Mouse (Mus musculus) kidney, postnatal 10 days (tissue): ENCODE results near the gene Fam186b.

Source experiments
- DNase-seq: peaks from one replicate; pipeline ENCODE4 v3.0.0; 2021; ENCODE audit warnings: mixed read lengths

Fam186b gene

DNA sequence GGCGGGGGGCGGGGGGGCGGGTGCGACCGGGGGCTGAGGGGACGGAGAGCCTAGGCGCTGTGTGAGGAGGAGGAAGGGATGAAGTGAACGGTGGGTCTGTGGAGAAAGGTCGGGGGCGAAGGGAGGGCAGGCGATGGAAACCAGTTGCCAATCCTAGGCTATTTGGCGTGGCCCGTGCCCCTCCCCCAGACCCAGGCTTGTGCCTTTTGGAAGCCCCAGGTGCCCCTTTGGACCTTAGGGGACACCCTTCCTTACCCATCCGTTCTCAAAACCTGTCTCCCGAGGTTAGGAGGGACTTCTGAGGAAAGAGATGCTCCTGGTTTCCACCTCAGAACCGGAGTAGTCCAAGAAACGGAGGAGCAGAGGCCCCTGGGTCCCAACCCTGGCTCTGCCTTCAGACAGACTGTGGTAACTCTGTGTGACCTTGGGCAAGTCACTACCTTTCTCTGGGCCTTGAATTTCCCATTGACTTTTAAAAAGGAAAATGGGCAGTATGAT, at the start of gene Fam186b:
Gene Fam186b (minus strand): TSS at position 405 of the 498 bp plus-strand sequence.
- DNase-seq: peak; percentile 70

DNA sequence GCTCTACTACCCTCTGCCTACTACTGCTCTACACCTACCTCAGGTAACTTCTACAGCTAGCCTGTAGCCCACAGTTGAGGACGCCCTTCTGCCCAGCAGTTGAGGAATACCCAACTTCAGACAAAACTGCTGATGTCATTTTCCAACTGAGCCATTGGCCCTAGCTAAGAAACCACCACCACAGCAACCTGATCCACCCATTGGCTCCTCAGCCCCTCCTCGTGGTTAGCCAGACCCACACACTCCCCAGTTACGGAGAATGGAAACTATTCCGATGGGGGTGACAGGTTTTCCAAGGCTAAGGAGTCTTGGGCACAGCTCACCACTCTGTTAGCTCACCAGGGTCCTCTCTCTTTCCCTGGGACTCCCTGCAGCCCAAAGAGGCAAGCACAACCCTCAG, 49.3 kb upstream of the Fam186b start:
- no peak for DNase-seq

DNA sequence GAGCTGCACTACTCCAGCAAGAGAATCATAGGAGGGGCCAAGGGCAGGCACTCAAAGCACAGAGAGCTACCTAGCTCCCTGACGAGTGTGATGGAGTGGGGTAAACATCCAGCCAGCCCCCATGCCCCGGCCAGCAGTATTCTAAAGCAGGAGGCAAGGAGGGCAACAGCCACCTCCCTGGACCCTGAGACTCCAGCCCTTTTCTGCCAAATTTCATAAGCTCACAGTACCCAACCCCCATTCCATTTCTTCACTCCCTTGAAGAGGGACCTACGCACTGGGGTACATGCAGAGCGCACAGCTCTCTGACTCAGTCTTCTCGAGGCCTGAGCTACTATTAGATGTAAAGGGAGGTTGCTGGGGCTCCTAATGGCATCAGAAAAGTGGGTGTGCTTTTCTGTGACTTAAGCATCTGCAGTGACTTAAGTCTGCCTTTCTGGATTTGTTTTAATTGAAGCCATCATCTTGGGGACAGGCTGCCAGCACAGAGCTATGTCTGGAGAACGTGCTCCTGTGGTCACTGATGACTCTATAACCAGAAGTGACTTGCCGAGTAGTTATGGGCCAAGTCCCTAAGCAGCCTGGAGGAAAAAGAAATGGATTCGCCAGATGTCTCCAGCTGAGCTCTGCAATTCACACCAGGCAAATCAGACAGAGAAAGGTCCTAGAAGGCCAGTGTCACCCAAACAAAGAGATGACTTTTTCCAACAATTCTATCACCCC, 48.6 kb upstream of the Fam186b start:
- no peak for DNase-seq

DNA sequence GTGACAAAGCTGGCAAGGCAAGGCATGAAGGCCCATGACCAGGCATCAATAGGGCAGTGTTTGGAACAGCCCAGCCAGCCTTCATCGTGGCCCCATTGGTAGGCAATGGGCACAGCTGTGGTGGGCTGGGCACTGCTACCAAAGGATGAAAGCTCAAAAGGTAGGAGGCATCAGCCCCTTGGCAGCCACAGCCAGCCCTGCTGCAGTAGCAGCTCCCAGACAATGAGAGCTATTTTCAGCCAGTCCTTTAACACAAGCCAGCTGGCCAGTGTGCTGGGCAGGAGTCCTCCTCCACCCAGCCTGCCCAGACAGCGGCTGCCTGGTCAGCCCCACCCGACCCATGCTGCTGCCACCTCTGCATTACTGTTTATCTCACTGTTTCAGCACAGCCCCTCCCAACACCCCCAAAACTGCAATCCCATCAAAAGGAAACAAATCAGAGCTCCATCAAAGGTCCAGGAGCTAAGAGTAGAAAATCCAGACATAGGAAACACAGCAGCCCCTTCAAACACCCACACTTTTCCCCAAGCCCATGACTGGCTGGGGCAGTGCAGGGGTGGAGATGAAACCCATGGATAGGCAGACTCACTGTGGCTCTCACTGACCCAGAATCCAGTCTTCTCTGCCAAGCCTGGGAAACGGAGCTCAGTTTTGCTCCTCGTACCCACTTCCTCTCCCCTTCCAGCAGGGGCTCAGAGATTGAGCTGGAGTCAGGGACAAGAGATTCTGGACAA, 47.9 kb upstream of the Fam186b start:
- DNase-seq: peak; percentile 55

DNA sequence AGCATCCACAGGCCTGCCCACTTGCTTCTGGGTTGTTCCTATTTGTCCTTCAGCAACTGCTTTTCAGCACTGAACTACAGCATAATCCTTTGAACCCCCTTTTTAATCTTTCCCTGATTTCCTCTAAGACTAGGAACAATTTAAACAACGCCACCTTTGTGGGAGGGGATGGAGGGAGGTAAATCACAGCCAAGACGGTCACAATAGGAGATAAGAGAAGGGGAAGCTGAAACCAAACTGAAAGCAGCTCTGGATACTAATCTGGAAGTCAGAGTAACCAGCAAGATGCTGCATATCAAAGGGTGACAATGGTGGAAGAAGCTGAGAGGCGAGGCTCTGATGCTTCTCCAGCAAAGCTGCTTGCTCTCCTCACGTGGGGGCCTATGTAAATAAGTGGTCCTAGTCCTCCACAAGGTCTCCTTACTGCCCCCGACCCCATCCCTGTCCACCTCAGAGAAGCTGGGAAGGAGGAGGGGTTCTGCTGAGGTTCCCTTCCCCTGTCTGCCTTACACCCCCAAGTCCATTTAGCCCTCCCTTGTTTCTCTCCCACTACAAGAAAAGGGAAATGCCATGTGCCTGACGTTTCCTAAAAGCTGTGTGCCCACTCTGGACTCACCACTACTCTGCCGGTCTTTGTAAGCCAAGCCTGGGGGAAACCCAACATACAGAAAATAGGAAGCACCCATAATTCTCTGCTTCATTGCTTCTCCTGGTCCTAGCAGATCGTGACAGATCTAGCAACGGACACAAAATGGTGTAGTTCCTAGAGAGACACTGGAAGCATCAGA, 46.7 kb upstream of the Fam186b start:
- DNase-seq: no peak

DNA sequence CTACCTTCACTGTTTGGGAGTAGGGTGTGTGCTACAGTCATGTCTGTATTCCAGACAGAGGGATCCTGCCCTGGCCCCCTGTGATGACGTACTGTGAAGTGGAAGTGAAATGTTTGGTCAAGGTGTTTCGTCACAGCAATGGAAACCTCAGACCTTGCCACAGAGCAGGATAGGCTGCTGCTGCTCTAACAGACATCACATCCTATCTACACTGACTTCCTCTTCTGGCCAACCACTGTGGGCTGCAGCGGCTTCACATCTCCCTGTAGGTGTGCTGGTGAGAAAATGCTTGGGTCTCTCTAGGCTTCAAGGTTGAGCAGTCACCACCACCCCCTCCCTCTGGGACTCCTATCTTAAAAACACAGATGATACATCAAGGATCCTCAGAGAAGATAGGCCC, 45.4 kb upstream of the Fam186b start:
- no peak for DNase-seq

DNA sequence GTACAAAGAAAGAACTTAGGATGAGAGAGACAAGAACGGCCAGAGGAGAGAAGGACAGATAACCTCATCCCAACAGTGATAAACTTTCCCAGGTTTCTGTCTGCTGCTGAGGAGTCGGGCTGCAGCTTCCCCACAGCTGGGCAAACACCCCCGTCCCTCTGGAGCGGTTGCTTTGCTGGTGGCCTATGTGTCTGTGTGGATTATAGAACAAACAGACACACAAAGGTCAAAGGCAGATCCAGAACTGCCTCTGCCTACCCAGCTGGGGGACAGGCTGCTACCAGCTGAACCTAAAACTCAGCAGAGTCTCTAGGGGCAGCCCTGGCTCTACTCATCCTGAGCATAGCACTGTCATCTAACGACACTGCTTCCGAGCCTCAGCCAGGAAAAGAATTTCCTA, 44.0 kb upstream of the Fam186b start:
- peak; percentile 44 for DNase-seq

DNA sequence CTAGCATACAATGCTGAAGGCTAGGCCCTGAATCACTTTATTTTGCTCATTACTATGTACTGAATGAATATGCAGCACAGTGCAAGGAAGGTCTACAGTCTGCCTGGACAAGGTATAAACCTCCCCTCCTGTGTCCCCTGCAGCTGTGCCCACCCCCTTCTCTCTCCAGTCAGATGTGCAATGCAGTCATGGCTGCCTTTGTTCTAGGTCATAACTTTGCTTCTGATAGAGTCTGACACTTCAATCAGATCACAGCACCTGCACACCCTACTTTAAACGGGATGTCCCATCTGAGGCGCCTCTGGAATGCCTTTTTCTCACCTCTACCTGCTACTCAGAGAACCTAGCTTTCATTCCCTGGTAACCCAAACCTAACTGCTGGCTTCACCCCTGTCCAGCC, 43.2 kb upstream of the Fam186b start:
- DNase-seq: no peak

DNA sequence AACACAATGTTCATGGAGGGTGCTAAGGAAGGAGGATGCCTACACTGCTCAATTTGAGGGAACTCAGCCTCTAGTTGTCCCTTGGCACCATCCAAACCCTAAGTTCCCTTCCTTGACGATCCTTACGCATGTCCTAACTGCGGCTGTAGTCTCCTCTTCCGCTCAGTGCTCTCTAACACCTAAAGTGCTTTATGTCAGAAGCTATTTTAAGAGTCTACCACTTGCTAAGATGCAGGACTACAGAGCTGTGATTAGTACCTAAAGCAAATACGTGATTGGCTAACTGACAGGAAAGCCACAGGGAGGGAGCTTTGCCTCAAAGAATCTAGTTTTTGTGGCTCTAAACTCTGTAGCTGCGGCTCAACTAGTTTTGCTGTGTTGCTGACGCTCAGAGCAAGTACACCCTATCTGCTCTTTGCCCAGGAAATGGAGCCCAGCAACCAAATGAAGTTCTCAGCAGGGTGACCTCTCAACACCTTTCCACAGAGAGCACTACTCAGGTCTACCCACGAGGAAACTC, 40.2 kb upstream of the Fam186b start:
- no peak for DNase-seq

DNA sequence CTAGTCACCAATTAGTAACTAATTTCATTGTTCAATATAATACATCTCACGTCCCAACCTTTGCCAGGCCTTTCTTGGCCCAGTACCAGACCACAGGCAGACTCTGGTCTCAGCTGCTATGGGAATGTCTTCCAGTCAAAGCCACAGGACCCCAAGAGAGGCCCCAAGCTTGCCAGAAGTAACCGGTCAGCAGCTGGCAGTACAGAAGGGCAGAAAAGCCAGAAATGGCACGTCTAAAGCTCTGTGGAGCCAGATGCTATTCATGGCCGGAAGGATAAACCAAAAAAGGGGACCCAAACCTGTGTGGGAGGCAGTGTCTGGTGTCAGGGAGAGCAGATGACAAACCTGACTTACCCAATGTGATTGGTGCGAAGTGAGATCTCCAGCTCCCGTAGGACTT, 38.8 kb upstream of the Fam186b start:
- DNase-seq: peak; percentile 59

DNA sequence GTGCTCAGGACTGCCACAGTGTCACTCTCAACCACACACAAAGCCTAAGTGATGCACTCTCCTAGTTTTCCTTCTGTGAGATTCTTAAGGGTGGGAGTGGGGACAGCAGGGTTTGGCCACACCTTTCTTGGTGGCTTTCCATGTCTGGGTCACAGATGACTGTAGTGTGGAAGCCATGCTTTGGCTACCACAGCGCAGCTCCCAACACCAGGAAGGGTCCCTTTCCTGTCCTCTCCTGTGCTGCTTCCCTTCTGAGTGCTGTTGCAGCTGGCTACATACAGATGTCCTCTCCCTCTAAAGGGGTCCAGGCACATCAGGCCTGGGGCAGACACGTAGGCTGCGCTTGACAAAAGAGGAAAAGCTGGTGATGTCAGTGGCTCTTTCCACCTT, 38.0 kb upstream of the Fam186b start:
- DNase-seq: peak; percentile 81

DNA sequence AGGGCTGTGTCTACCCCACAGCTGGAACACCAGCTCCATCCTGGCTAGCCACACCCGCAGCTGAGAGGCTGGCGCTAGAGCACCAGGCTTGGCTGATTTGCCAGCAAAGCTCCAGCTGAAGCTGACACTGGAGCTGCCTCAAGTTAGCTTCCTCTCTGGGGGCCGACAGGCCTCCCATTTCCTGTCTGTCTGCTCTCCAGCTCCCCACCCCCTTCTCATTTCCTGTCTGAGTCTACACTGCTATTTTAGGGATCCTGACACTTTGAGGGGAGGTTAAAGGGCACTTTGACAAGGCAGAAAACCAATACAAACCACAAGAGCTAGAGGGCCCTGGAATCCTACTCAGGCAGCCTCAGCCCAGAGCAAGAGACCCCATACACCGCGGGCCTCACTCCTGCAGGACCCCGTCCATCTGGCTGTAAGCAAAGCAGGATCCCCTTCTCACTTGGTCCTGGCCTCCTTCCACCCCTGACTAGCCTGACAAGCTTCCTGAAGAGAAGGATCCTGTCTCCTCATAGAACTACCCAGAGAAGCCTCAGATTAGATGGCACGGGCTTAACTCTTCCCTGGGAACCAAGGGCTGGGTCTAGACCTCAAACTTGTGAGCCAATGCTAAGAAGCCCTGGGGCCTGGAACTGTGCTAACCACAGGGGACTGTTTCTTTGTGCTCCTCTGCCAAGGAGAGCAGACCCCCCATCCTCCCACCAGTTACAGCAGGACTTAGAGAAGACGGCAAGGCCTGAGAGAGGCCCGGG, 37.4 kb upstream of the Fam186b start:
- DNase-seq: peak; percentile 87

DNA sequence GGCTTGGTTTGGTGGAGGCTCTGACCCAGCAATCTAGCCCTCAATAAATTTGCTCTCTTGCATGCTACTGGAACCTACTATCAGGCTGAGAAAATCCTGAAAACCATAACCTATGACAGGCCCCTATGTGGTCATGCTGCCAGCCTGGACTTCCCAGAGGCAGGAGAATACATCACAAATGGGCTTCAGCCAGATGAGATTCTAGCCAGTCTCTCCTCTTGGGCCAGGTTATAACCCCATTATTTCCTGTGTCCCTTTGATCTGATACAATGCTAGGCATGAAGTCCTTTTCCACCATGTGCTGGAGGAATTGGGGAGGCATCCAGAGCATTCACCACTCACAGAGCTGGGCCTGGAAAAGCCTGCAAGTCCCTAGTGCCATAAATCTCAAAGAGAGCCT, 36.4 kb upstream of the Fam186b start:
- peak; percentile 38 for DNase-seq

DNA sequence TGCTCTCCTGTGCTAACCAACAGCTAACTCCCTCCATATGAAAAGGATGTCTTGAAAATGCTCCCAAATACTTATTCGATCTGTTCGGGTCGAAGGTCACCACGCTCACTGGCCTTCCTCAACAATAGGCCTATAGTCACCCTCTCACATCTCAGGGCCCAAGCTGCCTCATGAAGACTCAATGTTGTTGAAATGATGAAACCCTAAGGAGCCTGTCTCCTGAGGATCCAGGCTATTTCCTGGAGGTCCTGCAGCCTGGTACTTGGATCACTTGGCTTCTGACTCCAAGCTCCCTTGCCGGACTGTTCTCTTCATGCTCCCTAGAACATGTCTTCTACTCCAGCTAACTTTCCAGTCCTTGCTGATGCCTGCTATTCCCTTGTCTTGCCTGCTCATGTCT, 35.7 kb upstream of the Fam186b start:
- no peak for DNase-seq

DNA sequence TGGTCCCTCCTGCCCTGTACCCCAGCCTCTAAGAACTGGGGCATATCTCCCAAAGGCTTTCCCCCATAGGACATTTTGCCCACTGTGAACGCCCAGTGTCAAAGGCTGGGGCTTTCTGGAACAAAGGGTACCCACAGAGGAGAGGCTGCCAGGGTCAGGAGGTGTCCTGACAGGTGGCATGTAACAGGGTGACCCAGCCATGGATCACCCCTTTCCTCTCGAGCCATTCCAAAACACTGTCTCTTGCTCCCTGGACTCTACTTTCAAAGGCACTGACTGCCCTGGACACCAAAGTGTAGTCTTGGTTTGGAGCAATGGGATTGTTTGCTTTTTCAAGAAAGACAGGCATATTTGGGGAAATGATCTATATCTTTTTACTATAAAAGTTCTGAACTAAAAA, 34.6 kb upstream of the Fam186b start:
- DNase-seq: no peak

DNA sequence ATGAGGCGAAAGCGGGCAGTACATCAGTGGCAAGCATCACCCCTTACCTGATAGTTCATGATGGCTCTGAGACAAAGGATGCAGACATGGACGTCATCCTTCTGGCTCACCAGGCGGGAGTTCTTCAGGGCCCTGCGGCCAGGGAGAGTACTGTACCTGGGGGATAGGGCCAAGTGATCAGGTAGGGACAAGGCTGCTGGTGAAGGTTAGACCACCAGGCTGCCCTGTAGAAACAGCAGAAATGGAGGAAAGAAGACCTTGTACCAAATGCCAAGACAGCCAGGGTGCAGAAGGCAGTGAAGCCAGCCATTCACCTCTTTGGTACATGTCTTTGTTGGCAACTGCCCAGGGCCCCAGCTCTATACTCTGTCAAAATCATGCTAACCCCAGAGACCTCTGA, 32.3 kb upstream of the Fam186b start:
- no peak for DNase-seq

DNA sequence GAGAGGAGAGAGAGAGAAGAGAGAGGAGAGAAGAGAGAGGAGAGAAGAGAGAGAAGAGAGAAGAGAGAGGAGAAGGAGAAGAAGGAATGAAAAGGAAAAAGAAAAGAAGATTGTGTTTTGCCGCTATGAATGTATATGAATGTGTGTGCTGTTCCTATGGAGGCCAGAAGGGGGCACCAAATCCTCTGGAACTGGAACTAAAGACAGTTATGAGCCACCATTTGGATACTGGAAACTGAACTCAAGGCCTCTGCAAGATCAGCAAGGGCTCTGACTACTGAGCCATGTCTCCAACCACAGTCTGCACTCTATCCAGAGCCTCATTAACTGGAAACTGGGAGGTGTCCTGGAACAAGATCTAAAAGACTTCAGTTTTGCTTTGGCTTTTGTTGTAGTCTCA, 31.3 kb upstream of the Fam186b start:
- peak; percentile 72 for DNase-seq

DNA sequence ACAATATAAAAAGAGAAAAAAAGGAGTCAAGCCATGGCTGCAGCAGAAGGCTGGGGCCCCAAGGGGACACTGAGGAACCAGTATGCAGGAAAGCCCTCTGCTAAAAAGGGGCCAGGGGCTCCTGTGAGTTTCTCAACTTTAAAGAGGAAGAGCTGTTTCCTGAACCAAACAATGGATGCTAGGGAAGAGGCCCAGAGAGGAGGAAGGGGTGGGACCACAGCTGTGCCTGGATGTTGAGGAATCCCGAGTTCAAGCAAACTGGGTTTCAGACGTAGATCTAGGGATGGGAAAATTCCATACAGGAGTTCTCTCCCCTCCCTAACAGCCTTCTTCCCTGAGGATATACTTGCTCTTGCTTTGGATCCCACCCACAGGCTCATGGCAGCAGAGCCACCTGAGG, 30.7 kb upstream of the Fam186b start:
- peak; percentile 60 for DNase-seq

DNA sequence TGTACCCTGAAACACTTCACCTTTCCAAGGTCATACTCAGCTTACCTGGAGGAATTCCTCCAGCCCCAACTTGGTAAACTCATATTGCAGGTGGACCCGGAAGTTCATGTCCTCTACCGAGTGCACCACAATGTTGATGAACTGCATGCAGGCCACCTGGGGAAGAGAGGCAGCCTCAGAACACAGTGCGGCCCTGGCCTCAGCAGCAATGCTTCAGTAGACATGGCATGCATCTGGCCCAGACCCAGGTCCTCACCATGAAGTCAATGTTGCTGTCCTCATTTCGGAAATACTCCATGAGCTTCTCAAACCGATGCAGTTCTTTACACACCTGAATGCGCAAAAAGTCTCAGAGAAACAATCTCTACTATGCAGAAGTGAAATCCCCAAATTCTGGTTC, 29.9 kb upstream of the Fam186b start:
- peak; percentile 51 for DNase-seq

DNA sequence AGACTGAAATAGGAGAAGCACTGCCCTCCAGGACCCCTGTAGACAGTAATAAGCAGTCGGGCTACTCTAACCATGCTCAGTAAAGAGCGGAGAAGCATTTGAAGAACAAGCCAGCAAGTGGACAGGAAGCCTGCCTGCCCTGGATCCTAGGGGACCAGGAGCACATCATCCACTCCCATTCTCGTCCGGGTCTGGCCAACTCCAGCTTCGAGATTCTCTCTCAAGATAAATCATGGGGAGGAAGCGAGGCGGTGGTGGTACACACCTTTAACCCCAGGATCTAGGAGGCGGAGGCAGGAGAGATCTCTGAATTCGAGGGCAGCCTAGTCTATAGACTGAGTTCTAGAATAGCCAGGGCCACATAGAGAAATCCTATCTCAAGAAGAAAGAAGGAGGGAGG, 28.5 kb upstream of the Fam186b start:
- no peak for DNase-seq

DNA sequence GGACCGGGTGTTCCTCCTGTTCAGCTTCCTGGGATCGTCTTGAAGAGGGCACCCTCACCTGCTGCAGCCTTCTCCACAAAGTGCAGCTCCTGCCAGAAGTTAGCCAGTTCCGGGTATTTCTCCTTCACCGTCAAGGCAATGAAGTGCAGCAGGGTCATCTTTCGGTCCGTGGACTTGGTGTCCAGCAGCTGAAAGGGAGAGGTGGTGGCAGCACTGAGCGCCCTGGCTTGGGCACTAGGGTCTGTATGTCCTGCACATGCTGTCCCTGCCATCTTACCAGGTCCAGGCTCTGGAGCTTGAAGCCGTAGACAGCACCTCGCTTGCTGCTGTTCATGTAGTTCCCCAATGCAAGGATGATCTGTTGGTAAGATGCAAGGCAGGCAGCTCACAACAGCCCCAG, 25.3 kb upstream of the Fam186b start:
- no peak for DNase-seq

DNA sequence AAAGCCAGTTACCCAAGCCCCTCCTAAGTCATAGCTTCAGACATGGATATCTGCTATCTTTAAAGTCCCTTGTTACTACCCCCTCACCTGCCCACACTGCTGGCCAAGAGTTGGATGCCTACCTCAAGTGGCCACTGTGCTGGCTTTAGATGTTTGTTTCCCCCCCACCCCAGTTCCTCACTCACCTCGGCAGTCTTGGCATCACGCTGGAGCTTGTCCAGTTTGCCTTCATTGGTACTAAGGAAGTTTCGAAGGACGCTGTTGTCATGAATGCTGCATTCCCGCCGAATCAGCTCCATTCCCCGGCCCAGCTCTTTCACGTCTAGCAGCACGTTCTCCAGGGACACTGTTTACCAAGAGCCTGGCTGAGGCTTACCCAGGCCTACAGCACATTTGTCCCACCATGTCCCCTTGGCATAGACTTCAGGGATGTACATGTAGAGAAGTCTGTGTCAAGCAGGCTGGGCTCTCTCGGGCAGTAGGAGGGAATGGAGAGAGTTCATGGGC, 24.5 kb upstream of the Fam186b start:
- DNase-seq: no peak
